ENCODE assay signal across 11 mouse cellular contexts in the genomic region with DNA sequence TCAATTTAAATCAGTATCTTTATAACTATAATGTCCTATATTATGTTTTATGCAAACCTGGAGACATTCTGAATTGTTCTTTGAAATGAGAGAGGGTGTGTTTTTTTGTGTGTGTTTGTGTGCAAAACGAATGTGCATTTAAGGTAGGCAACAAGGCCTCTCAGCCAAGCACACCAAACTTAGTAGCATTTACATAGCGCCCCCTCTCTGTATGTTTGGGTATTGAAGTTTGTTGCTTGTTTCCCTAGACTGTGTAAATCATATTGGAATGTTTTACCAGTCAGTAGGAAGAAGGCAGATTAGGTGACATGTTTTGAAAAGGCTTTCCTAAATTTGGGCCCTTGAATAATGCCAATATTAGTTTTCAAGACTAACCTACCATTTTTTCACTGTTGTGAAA.
DNase-seq lines count a peak whose midpoint lies in the region; TF ChIP-seq lines count a peak whose summit lies in the region.
"Had no signal": no experiment of that assay in that cellular context is flagged by ENCODE, and none has a peak within 500 bp of the region (broad histone marks: within the 10 kb centered on the region; RNA-seq: fewer than 3 reads in every experiment).

No protein-coding gene starts in this region.

- DNase-seq in embryo, embryonic 10 days (ENCODE audit: low spot score), result peak; percentile 12
- no peak for DNase-seq in embryo, embryonic 9.5 days (ENCODE audit: extremely low spot score)
- no peak for DNase-seq in layer of hippocampus, adult 2 months (ENCODE audit: low spot score in 2 of 2)
- DNase-seq in layer of hippocampus, adult 9-10 months (ENCODE audit: low spot score), result no peak
- peak; percentile 26 for DNase-seq in naive thymus-derived CD4-positive, alpha-beta T cell, adult 2 months (ENCODE audit: low read depth)
- DNase-seq in heart, adult 9 months (ENCODE audit: low spot score in 2 of 2), result no peak
- no peak for DNase-seq in frontal cortex, postnatal 10 days (ENCODE audit: low spot score in 2 of 2)
- DNase-seq: cerebellum, adult 9-10 months; liver had no signal

- no peaks in the 10 kb centered on the region for H3K36me3 ChIP-seq in E14TG2a.4 (ENCODE audit: insufficient read depth, low read length)

- no peaks in the 10 kb centered on the region for H3K4me1 ChIP-seq in E14TG2a.4 (replicated peaks; ENCODE audit: low read depth, low read length)

- no peaks in the 10 kb centered on the region for H3K9me3 ChIP-seq in E14TG2a.4 (ENCODE audit: low read length)

- no peaks in the 10 kb centered on the region for H3K27me3 ChIP-seq in E14TG2a.4 (ENCODE audit: insufficient read depth, low read length)

- peak; percentile 57 for TF ChIP-seq CTCF in layer of hippocampus, adult 2 months (conservative IDR thresholded peaks at IDR 0.05)
- TF ChIP-seq CTCF in E14TG2a.4 (conservative IDR thresholded peaks at IDR 0.05; ENCODE audit: low read length), result peak; percentile 55

- no peak overlapping the region for H3K4me3 ChIP-seq in layer of hippocampus, adult 2 months
- no peak overlapping the region for H3K4me3 ChIP-seq in E14TG2a.4 (replicated peaks; ENCODE audit: low read length)
- H3K4me3 ChIP-seq: myocyte had no signal

- H3K27ac ChIP-seq in layer of hippocampus, adult 2 months, result no peak overlapping the region

Comparison
In these comparisons a context has a peak if more than half of its experiments do, and no peak if none do; other contexts are left out.
1. DNase-seq: peak in embryo, embryonic 10 days (single experiment) and naive thymus-derived CD4-positive, alpha-beta T cell, adult 2 months (single experiment); none in embryo, embryonic 9.5 days (single experiment), layer of hippocampus, adult 2 months (0 of 2), layer of hippocampus, adult 9-10 months (single experiment), heart, adult 9 months (0 of 2) and frontal cortex, postnatal 10 days (0 of 2).